Mouse (Mus musculus) MEL (cell line): ENCODE measurements around the gene Gja5. TPM values are rescaled to one million over a fixed set of nuclear protein-coding genes. Genes with fewer than 3 reads are reported as not detected.
A peak's percentile ranks its signal among the peaks of the same experiment; 100 is the strongest.

Source experiments
- DNase-seq: peaks from one replicate; pipeline ENCODE4 v3.0.0; 2011; ENCODE audit warnings: low read depth, low spot score
- H3K27ac ChIP-seq: 2 replicates; pipeline ENCODE4 v1.5.1; 2012; ENCODE audit warnings: low read depth, mild to moderate bottlenecking, control low read depth, low read length, moderate library complexity; ENCODE audit not compliant: control insufficient read depth
- H3K27me3 ChIP-seq, 2 experiments: fragments of 150-350 bp in 1 of 2; sonication (generic) in 1 of 2; 2 replicates each; pipeline ENCODE4 v1.6.1; 2012; ENCODE audit warnings: low read length in 2 of 2, mild to moderate bottlenecking in 2 of 2, improper control_type of control experiment in 1 of 2, moderate library complexity in 1 of 2; ENCODE audit not compliant: insufficient read depth in 2 of 2, control insufficient read depth in 1 of 2
- H3K36me3 ChIP-seq, 2 experiments: 2 replicates each; pipeline ENCODE4 v1.6.1; 2012 to 2014; ENCODE audit warnings: low read length in 2 of 2, improper control_type of control experiment in 1 of 2, inconsistent platforms in 1 of 2, mild to moderate bottlenecking in 1 of 2; ENCODE audit not compliant: insufficient read depth in 2 of 2, control insufficient read depth in 1 of 2
- H3K4me1 ChIP-seq, 2 experiments: fragments of 150-350 bp in 1 of 2; sonication (generic) in 1 of 2; 2 replicates each; pipeline ENCODE4 v1.6.1; 2012; ENCODE audit warnings: low read length in 2 of 2, improper control_type of control experiment in 1 of 2, mild to moderate bottlenecking in 1 of 2; ENCODE audit not compliant: insufficient read depth in 2 of 2, control insufficient read depth in 1 of 2
- H3K4me3 ChIP-seq, 2 experiments: fragments of 150-350 bp in 1 of 2; sonication (generic) in 1 of 2; 2 replicates each; pipeline ENCODE4 v1.5.1; 2012; ENCODE audit warnings: low read depth in 2 of 2, low read length in 2 of 2, mild to moderate bottlenecking in 2 of 2, moderate library complexity in 2 of 2, control low read depth in 1 of 2, improper control_type of control experiment in 1 of 2; ENCODE audit not compliant: control insufficient read depth in 1 of 2, insufficient read depth in 1 of 2
- H3K79me2 ChIP-seq: 2 replicates; pipeline ENCODE4 v1.6.1; 2012; ENCODE audit warnings: mild to moderate bottlenecking, low read length, moderate library complexity; ENCODE audit not compliant: control insufficient read depth, poor library complexity, insufficient read depth
- H3K9ac ChIP-seq: 2 replicates; pipeline ENCODE4 v1.6.1; 2012; ENCODE audit warnings: low read depth, mild to moderate bottlenecking, control low read depth, low read length, moderate library complexity; ENCODE audit not compliant: control insufficient read depth, poor library complexity, severe bottlenecking
- H3K9me3 ChIP-seq: fragments of 150-350 bp; sonication (generic); replicated peaks from 2 replicates; pipeline ENCODE4 v1.6.1; 2012; ENCODE audit warnings: mild to moderate bottlenecking, low read length, improper control_type of control experiment, moderate library complexity; ENCODE audit not compliant: insufficient read depth
- BHLHE40 ChIP-seq: IDR thresholded peaks from 2 replicates; pipeline ENCODE4 v1.6.1; 2012; ENCODE audit warnings: low read depth, mild to moderate bottlenecking, inconsistent platforms, low read length, improper control_type of control experiment, borderline replicate concordance
- CHD1 ChIP-seq: IDR thresholded peaks from 2 replicates; pipeline ENCODE4 v1.6.1; 2012; ENCODE audit warnings: low read depth, mild to moderate bottlenecking, inconsistent platforms, low read length, improper control_type of control experiment
- CHD2 ChIP-seq: IDR thresholded peaks from 2 replicates; pipeline ENCODE4 v1.6.1; 2011; ENCODE audit warnings: low read length, improper control_type of control experiment
- CTCF ChIP-seq, 3 experiments: IDR thresholded peaks in 2 of 3; conservative IDR thresholded peaks in 1 of 3; 2 replicates each; pipeline ENCODE4 v1.5.1; 2011 to 2012; ENCODE audit warnings: low read length in 3 of 3, low read depth in 2 of 3, mild to moderate bottlenecking in 2 of 3, improper control_type of control experiment in 1 of 3, inconsistent platforms in 1 of 3, mixed read lengths in 1 of 3, moderate library complexity in 1 of 3; ENCODE audit not compliant: control insufficient read depth in 1 of 3, insufficient read depth in 1 of 3, poor library complexity in 1 of 3, severe bottlenecking in 1 of 3
- E2F4 ChIP-seq: IDR thresholded peaks from 2 replicates; pipeline ENCODE4 v1.6.1; 2011; ENCODE audit warnings: low read depth, low read length, improper control_type of control experiment, borderline replicate concordance
- EP300 ChIP-seq, 2 experiments: IDR thresholded peaks; 2 replicates each; pipeline ENCODE4 v1.6.1; 2011; ENCODE audit warnings: improper control_type of control experiment in 2 of 2, low read length in 2 of 2, low read depth in 1 of 2, mild to moderate bottlenecking in 1 of 2
- ETS1 ChIP-seq: IDR thresholded peaks from 2 replicates; pipeline ENCODE4 v1.6.1; 2012; ENCODE audit warnings: low read depth, mild to moderate bottlenecking, inconsistent platforms, low read length, improper control_type of control experiment, moderate library complexity
- GABPA ChIP-seq: IDR thresholded peaks from 2 replicates; pipeline ENCODE4 v1.6.1; 2012; ENCODE audit warnings: low read depth, mild to moderate bottlenecking, inconsistent platforms, low read length, improper control_type of control experiment, moderate library complexity
- GATA1 ChIP-seq: IDR thresholded peaks from 2 replicates; pipeline ENCODE4 v1.6.1; 2011; ENCODE audit warnings: low read depth, low read length, improper control_type of control experiment
- JUND ChIP-seq: IDR thresholded peaks from 2 replicates; pipeline ENCODE4 v1.6.1; 2011; ENCODE audit warnings: low read depth, mild to moderate bottlenecking, improper control_type of control experiment, low read length
- KAT2A ChIP-seq: conservative IDR thresholded peaks from 2 replicates; pipeline ENCODE4 v1.6.1; 2012; ENCODE audit warnings: low read depth, low read length, improper control_type of control experiment, inconsistent platforms
- MAFK ChIP-seq: IDR thresholded peaks from 2 replicates; pipeline ENCODE4 v1.6.1; 2011; ENCODE audit warnings: low read depth, mild to moderate bottlenecking, low read length, improper control_type of control experiment, borderline replicate concordance
- MAZ ChIP-seq: IDR thresholded peaks from 2 replicates; pipeline ENCODE4 v1.6.1; 2012; ENCODE audit warnings: low read depth, mild to moderate bottlenecking, inconsistent platforms, low read length, improper control_type of control experiment
- MEF2A ChIP-seq: IDR thresholded peaks from 2 replicates; pipeline ENCODE4 v1.6.1; 2014; ENCODE audit warnings: low read depth, mild to moderate bottlenecking, inconsistent platforms, low read length, improper control_type of control experiment; ENCODE audit not compliant: poor library complexity, insufficient replicate concordance, severe bottlenecking; ENCODE audit errors: extremely low read depth
- MXI1 ChIP-seq: IDR thresholded peaks from 2 replicates; pipeline ENCODE4 v1.6.1; 2011; ENCODE audit warnings: mild to moderate bottlenecking, low read depth, low read length, improper control_type of control experiment
- MYB ChIP-seq: IDR thresholded peaks from 2 replicates; pipeline ENCODE4 v1.6.1; 2011; ENCODE audit warnings: mild to moderate bottlenecking, low read depth, low read length, improper control_type of control experiment
- NELFE ChIP-seq: IDR thresholded peaks from 2 replicates; pipeline ENCODE4 v1.6.1; 2011; ENCODE audit warnings: low read depth, low read length, improper control_type of control experiment
- POLR2AphosphoS2 ChIP-seq: IDR thresholded peaks from 2 replicates; pipeline ENCODE4 v1.6.1; 2011; ENCODE audit warnings: low read length, improper control_type of control experiment
- SMC3 ChIP-seq: IDR thresholded peaks from 2 replicates; pipeline ENCODE4 v1.6.1; 2011; ENCODE audit warnings: low read depth, low read length, improper control_type of control experiment
- TBP ChIP-seq: IDR thresholded peaks from 2 replicates; pipeline ENCODE4 v1.8.0; 2011; ENCODE audit warnings: low read depth, low read length, improper control_type of control experiment
- UBTF ChIP-seq: IDR thresholded peaks from 2 replicates; pipeline ENCODE4 v1.6.1; 2012; ENCODE audit warnings: low read depth, mild to moderate bottlenecking, inconsistent platforms, low read length, improper control_type of control experiment, moderate library complexity, borderline replicate concordance; ENCODE audit not compliant: insufficient read depth
- USF1 ChIP-seq: IDR thresholded peaks from 2 replicates; pipeline ENCODE4 v1.6.1; 2014; ENCODE audit warnings: low read depth, mild to moderate bottlenecking, inconsistent platforms, low read length, improper control_type of control experiment, moderate library complexity
- ZMIZ1 ChIP-seq: IDR thresholded peaks from 2 replicates; pipeline ENCODE4 v1.6.1; 2012; ENCODE audit warnings: low read depth, mild to moderate bottlenecking, inconsistent platforms, low read length, improper control_type of control experiment, moderate library complexity
- ZNF384 ChIP-seq: IDR thresholded peaks from 2 replicates; pipeline ENCODE4 v1.6.1; 2012; ENCODE audit warnings: low read depth, mild to moderate bottlenecking, inconsistent platforms, low read length, improper control_type of control experiment
- polyA plus RNA-seq, 2 experiments: library from polyadenylated mRNA; stranded (reverse) in 1 of 2; unstranded in 1 of 2; fragments of >175 nt in 1 of 2; fragments of >200 nt in 1 of 2; gene quantifications; 2 replicates each; pipeline versions ENCODE4 v1.2.1 to v1.2.4; 2012; ENCODE audit warnings: low replicate concordance in 2 of 2, low read depth in 1 of 2; ENCODE audit not compliant: insufficient read length in 2 of 2, insufficient read depth in 1 of 2, missing spikeins in 1 of 2
- total RNA-seq: library from RNA; depleted of rRNA; stranded (reverse); fragments of 300-350 nt; gene quantifications from 2 replicates; pipeline ENCODE4 v1.2.3, GENCODE M21; 2012

The Gja5 gene
- total and polyA plus RNA-seq, 3 experiments: 0.03 to 0.08 TPM; not detected in 1

GRCm38 (mm10) chr3:96902336-96902999 is 2.0 kb upstream of the Gja5 start:
- DNase-seq: peak; percentile 25
- Histone ChIP-seq H3K79me2 (peaks cover 16% of the 10 kb centered on the region), H3K27me3 (peaks cover 0 to 3% of the 10 kb centered on the region in 2 experiments; a peak in 2 of 4 replicates), H3K27ac (no peak overlapping the region), H3K9ac (no peak overlapping the region), H3K36me3 (peaks cover 14 to 25% of the 10 kb centered on the region in 2 experiments), H3K9me3 (no peaks in the 10 kb centered on the region), H3K4me1 (peaks cover 10 to 15% of the 10 kb centered on the region in 2 experiments), H3K4me3 (no peak overlapping the region)
- no peak for TF ChIP-seq GABPA
- no peak for TF ChIP-seq MAFK
- TF ChIP-seq USF1: no peak
- TF ChIP-seq GATA1: peak; percentile 55; the same call in 1 of the 2 replicates
- no peak for TF ChIP-seq NELFE
- no peak for TF ChIP-seq JUND
- TF ChIP-seq BHLHE40: no peak
- peak; percentile 72; the same call in 1 of the 2 replicates for TF ChIP-seq ZNF384
- no peak for TF ChIP-seq MEF2A
- TF ChIP-seq UBTF: no peak
- TF ChIP-seq MAZ: no peak
- TF ChIP-seq CHD2: no peak
- TF ChIP-seq ETS1: no peak
- TF ChIP-seq SMC3: no peak
- TF ChIP-seq MYB: no peak
- no peak for TF ChIP-seq E2F4
- TF ChIP-seq POLR2AphosphoS2: no peak
- no peak for TF ChIP-seq MXI1
- no peak for TF ChIP-seq KAT2A
- no peak for TF ChIP-seq TBP
- no peak for TF ChIP-seq CHD1
- TF ChIP-seq ZMIZ1: no peak
- TF ChIP-seq CTCF (IDR thresholded peaks at IDR 0.05 in 2 of 3, conservative IDR thresholded peaks at IDR 0.05 in 1 of 3; ENCODE audit: control insufficient read depth in 1 of 3, insufficient read depth in 1 of 3, low read depth in 2 of 3, low read length in 3 of 3, poor library complexity in 1 of 3, severe bottlenecking in 1 of 3): no peak
- TF ChIP-seq EP300 (IDR thresholded peaks at IDR 0.05; ENCODE audit: low read depth in 1 of 2, low read length in 2 of 2): peak; percentile 29 to 51; a peak in 3 of 4 replicates
